Mouse (Mus musculus) forebrain, embryonic 12.5 days (tissue): ENCODE results near the gene Dzip1l. TPM values are rescaled to one million over a fixed set of nuclear protein-coding genes. Genes with fewer than 3 reads are reported as not detected.
"Not testable (repeated sequence)": the region's sequence is repeated elsewhere in the genome, so short reads cannot be mapped to it uniquely, and the experiment has no call there.

Experiments
- ATAC-seq: fragments of 200-750 bp; cut with Nextera tagmentation; 2 replicates; pipeline ENCODE4 v1.8.0; 2017; ENCODE audit warnings: moderate TSS enrichment; ENCODE audit not compliant: low FRiP score
- H3K27ac ChIP-seq: fragments of 300-500 bp; sonication (generic); 2 replicates; pipeline ENCODE4 v1.5.1; 2016; ENCODE audit warnings: mild to moderate bottlenecking
- H3K27me3 ChIP-seq: fragments of 300-500 bp; sonication (generic); 2 replicates; pipeline ENCODE4 v1.6.1; 2016; ENCODE audit warnings: mild to moderate bottlenecking
- H3K36me3 ChIP-seq: fragments of 300-500 bp; sonication (generic); replicated peaks from 2 replicates; pipeline ENCODE4 v1.6.1; 2016; ENCODE audit warnings: mild to moderate bottlenecking
- H3K4me1 ChIP-seq: fragments of 300-500 bp; sonication (generic); 2 replicates; pipeline ENCODE4 v1.6.1; 2016
- H3K4me2 ChIP-seq: fragments of 300-500 bp; sonication (generic); 2 replicates; pipeline ENCODE4 v1.6.1; 2016; ENCODE audit warnings: mild to moderate bottlenecking, moderate library complexity
- H3K4me3 ChIP-seq: fragments of 300-500 bp; sonication (generic); replicated peaks from 2 replicates; pipeline ENCODE4 v1.5.1; 2016; ENCODE audit warnings: mild to moderate bottlenecking
- H3K9ac ChIP-seq: fragments of 300-500 bp; sonication (generic); 2 replicates; pipeline ENCODE4 v1.6.1; 2016; ENCODE audit warnings: mild to moderate bottlenecking
- H3K9me3 ChIP-seq: fragments of 300-500 bp; sonication (generic); 2 replicates; pipeline ENCODE4 v1.6.1; 2016
- WGBS: fragments of 180-500 bp; shearing (Covaris S2); methylation state at CpG from one replicate; pipeline ENCODE4 v1.1.7; 2016; 5-methylcytosine and 5-hydroxymethylcytosine counted together
- polyA plus RNA-seq: library from polyadenylated mRNA; unstranded; fragments of >200 nt; fragmentation: Nextera tagmentation; extraction: Ambion mirVana; gene quantifications from 2 replicates; pipeline ENCODE4 v1.2.1, GENCODE M21; 2016

Dzip1l gene
- polyA plus RNA-seq = 20.6 and 22.3 TPM in 2 replicates

- H3K4me1 ChIP-seq = peaks cover 37% of the 10 kb centered on the region
- peak within 1 kb of the TSS; percentile 84 for H3K27ac ChIP-seq
- H3K27me3 ChIP-seq = no peaks in the 10 kb centered on the region
- ATAC-seq = peak; percentile 94
- H3K9me3 ChIP-seq = no peaks in the 10 kb centered on the region
- peaks cover 12% of the 10 kb centered on the region for H3K36me3 ChIP-seq
- peak within 1 kb of the TSS; percentile 78 for H3K9ac ChIP-seq
- peak within 1 kb of the TSS; percentile 63 for H3K4me3 ChIP-seq
- under 1% methylated on average over 44 of the region's 44 CpGs for WGBS
- peak within 1 kb of the TSS; percentile 79 for H3K4me2 ChIP-seq
Observed at GRCm38 (mm10) chr9:99629281-99630011, at the start of gene Dzip1l. Gene Dzip1l, plus strand, starts transcription at chr9:99629496.

GRCm38 (mm10) chr9:99580655-99581054 is 48.6 kb upstream of the Dzip1l start:
- no peak overlapping the region for H3K27ac ChIP-seq
- no peaks in the 10 kb centered on the region for H3K27me3 ChIP-seq
- no peaks in the 10 kb centered on the region for H3K9me3 ChIP-seq
- no peak overlapping the region for H3K9ac ChIP-seq
- ATAC-seq = no peak
- H3K4me1 ChIP-seq = peaks cover 11% of the 10 kb centered on the region
- no peak overlapping the region for H3K4me3 ChIP-seq
- WGBS = 56% methylated on average over 2 of the region's 2 CpGs
- no peak overlapping the region for H3K4me2 ChIP-seq
- H3K36me3 ChIP-seq = peaks cover 49% of the 10 kb centered on the region

GRCm38 (mm10) chr9:99587505-99588202 is 41.6 kb upstream of the Dzip1l start:
- Histone ChIP-seq H3K36me3 (peaks cover 24% of the 10 kb centered on the region), H3K4me3 (no peak overlapping the region), H3K9ac (no peak overlapping the region), H3K27ac (no peak overlapping the region), H3K4me2 (no peak overlapping the region), H3K27me3 (no peaks in the 10 kb centered on the region), H3K9me3 (no peaks in the 10 kb centered on the region), H3K4me1 (no peaks in the 10 kb centered on the region)
- WGBS = 29% methylated on average over 8 of the region's 8 CpGs
- ATAC-seq = no peak; the same call in 1 of the 2 replicates

GRCm38 (mm10) chr9:99591144-99591543 is 38.2 kb upstream of the Dzip1l start:
- no peak for ATAC-seq
- H3K27ac ChIP-seq = no peak overlapping the region
- WGBS = 74% methylated on average over 8 of the region's 8 CpGs
- H3K4me1 ChIP-seq = no peaks in the 10 kb centered on the region
- H3K27me3 ChIP-seq = no peaks in the 10 kb centered on the region
- H3K9me3 ChIP-seq = no peaks in the 10 kb centered on the region
- H3K36me3 ChIP-seq = no peaks in the 10 kb centered on the region
- H3K4me3 ChIP-seq = no peak overlapping the region
- no peak overlapping the region for H3K9ac ChIP-seq
- H3K4me2 ChIP-seq = no peak overlapping the region

GRCm38 (mm10) chr9:99599127-99599526 is 30.2 kb upstream of the Dzip1l start:
- WGBS = 95% methylated on average over 6 of the region's 6 CpGs

GRCm38 (mm10) chr9:99603566-99603965 is 25.7 kb upstream of the Dzip1l start:
- Histone ChIP-seq H3K27me3 (no peaks in the 10 kb centered on the region), H3K9me3 (no peaks in the 10 kb centered on the region), H3K4me3 (no peak overlapping the region), H3K9ac (no peak overlapping the region), H3K4me2 (no peak overlapping the region), H3K27ac (no peak overlapping the region), H3K36me3 (no peaks in the 10 kb centered on the region), H3K4me1 (no peaks in the 10 kb centered on the region)
- WGBS = 82% methylated on average over 2 of the region's 2 CpGs
- no peak for ATAC-seq

More at GRCm38 (mm10) chr9:99599127-99599526, 30.2 kb upstream of the Dzip1l start:
- H3K4me1 ChIP-seq, H3K4me3 ChIP-seq, H3K36me3 ChIP-seq, H3K27ac ChIP-seq, H3K4me2 ChIP-seq, ATAC-seq, H3K9me3 ChIP-seq, H3K9ac ChIP-seq, H3K27me3 ChIP-seq: not testable (repeated sequence)

GRCm38 (mm10) chr9:99612202-99612601 is 17.1 kb upstream of the Dzip1l start, which contains the start of gene A4gnt:
Gene A4gnt, plus strand, starts transcription at chr9:99612502.
- H3K4me2 ChIP-seq = no peak within 1 kb of the TSS
- no peaks in the 10 kb centered on the region for H3K9me3 ChIP-seq
- no peak for ATAC-seq
- H3K4me3 ChIP-seq = no peak within 1 kb of the TSS
- H3K27ac ChIP-seq = no peak within 1 kb of the TSS
- H3K9ac ChIP-seq = no peak within 1 kb of the TSS
- H3K27me3 ChIP-seq = no peaks in the 10 kb centered on the region
- H3K4me1 ChIP-seq = no peaks in the 10 kb centered on the region
- no peaks in the 10 kb centered on the region for H3K36me3 ChIP-seq
- 57% methylated on average over 2 of the region's 2 CpGs for WGBS

- H3K4me3 ChIP-seq = no peak overlapping the region
- H3K9me3 ChIP-seq = no peaks in the 10 kb centered on the region
- H3K4me1 ChIP-seq = no peaks in the 10 kb centered on the region
- ATAC-seq = no peak
- no peak overlapping the region for H3K27ac ChIP-seq
- H3K27me3 ChIP-seq = no peaks in the 10 kb centered on the region
- WGBS = 93% methylated on average over 8 of the region's 8 CpGs
- no peaks in the 10 kb centered on the region for H3K36me3 ChIP-seq
- H3K4me2 ChIP-seq = no peak overlapping the region
- no peak overlapping the region for H3K9ac ChIP-seq
Observed at GRCm38 (mm10) chr9:99619688-99620087, 9.6 kb upstream of the Dzip1l start.

- Histone ChIP-seq H3K27ac (no peak overlapping the region), H3K4me3 (no peak overlapping the region), H3K4me1 (no peaks in the 10 kb centered on the region), H3K9me3 (no peaks in the 10 kb centered on the region), H3K4me2 (no peak overlapping the region), H3K36me3 (no peaks in the 10 kb centered on the region), H3K27me3 (no peaks in the 10 kb centered on the region), H3K9ac (no peak overlapping the region)
- WGBS = 94% methylated on average over 11 of the region's 11 CpGs
- ATAC-seq = no peak
Observed at GRCm38 (mm10) chr9:99620196-99620595, 9.1 kb upstream of the Dzip1l start.

- Histone ChIP-seq H3K4me3 (no peak overlapping the region), H3K9me3 (no peaks in the 10 kb centered on the region), H3K4me1 (no peaks in the 10 kb centered on the region), H3K4me2 (no peak overlapping the region), H3K9ac (no peak overlapping the region), H3K27ac (no peak overlapping the region), H3K27me3 (no peaks in the 10 kb centered on the region), H3K36me3 (no peaks in the 10 kb centered on the region)
- 88% methylated on average over 1 of the region's 1 CpGs for WGBS
- ATAC-seq = no peak
Observed at GRCm38 (mm10) chr9:99622034-99622433, 7.3 kb upstream of the Dzip1l start.

- Histone ChIP-seq H3K4me3 (no peak overlapping the region), H3K9ac (no peak overlapping the region), H3K4me2 (no peak overlapping the region), H3K36me3 (no peaks in the 10 kb centered on the region), H3K27ac (no peak overlapping the region), H3K27me3 (no peaks in the 10 kb centered on the region), H3K9me3 (no peaks in the 10 kb centered on the region), H3K4me1 (no peaks in the 10 kb centered on the region)
- no peak for ATAC-seq
- 51% methylated on average over 2 of the region's 2 CpGs for WGBS
Observed at GRCm38 (mm10) chr9:99622966-99623365, 6.3 kb upstream of the Dzip1l start.

- no peak overlapping the region for H3K9ac ChIP-seq
- H3K4me2 ChIP-seq = no peak overlapping the region
- ATAC-seq = no peak
- no peaks in the 10 kb centered on the region for H3K9me3 ChIP-seq
- no peak overlapping the region for H3K4me3 ChIP-seq
- H3K27me3 ChIP-seq = no peaks in the 10 kb centered on the region
- WGBS = 82% methylated on average over 6 of the region's 6 CpGs
- peaks cover 6% of the 10 kb centered on the region for H3K4me1 ChIP-seq
- no peaks in the 10 kb centered on the region for H3K36me3 ChIP-seq
- no peak overlapping the region for H3K27ac ChIP-seq
Observed at GRCm38 (mm10) chr9:99624117-99624516, 5.2 kb upstream of the Dzip1l start.
